Mouse (Mus musculus) stomach, embryonic 16.5 days (tissue): Measurements from ENCODE around the gene Myh9. TPM values are rescaled to one million over a fixed set of nuclear protein-coding genes. Genes with fewer than 3 reads are reported as not detected.

ENCODE experiments used
- ATAC-seq: fragments of 200-750 bp; cut with Nextera tagmentation; 2 replicates; pipeline ENCODE4 v1.8.0; 2017; ENCODE audit warnings: moderate number of reproducible peaks, moderate TSS enrichment; ENCODE audit not compliant: insufficient read depth, low FRiP score
- H3K27ac ChIP-seq: fragments of 300-500 bp; sonication (generic); 2 replicates; pipeline ENCODE4 v1.5.1; 2014; ENCODE audit warnings: low read length
- H3K27me3 ChIP-seq: fragments of 300-500 bp; sonication (generic); 2 replicates; pipeline ENCODE4 v1.6.1; 2014; ENCODE audit warnings: low read length, control low read depth, mixed read lengths; ENCODE audit not compliant: control insufficient read depth, insufficient read depth
- H3K36me3 ChIP-seq: fragments of 300-500 bp; sonication (generic); 2 replicates; pipeline ENCODE4 v1.6.1; 2014; ENCODE audit warnings: low read length; ENCODE audit not compliant: control insufficient read depth, insufficient read depth
- H3K4me1 ChIP-seq: fragments of 300-500 bp; sonication (generic); 2 replicates; pipeline ENCODE4 v1.6.1; 2014; ENCODE audit warnings: low read length, control low read depth, mixed read lengths; ENCODE audit not compliant: control insufficient read depth, insufficient read depth
- H3K4me2 ChIP-seq: fragments of 300-500 bp; sonication (generic); 2 replicates; pipeline ENCODE4 v1.6.1; 2014; ENCODE audit warnings: low read depth, low read length, mixed read lengths
- H3K4me3 ChIP-seq: fragments of 300-500 bp; sonication (generic); replicated peaks from 2 replicates; pipeline ENCODE4 v1.5.1; 2014; ENCODE audit warnings: mild to moderate bottlenecking, low read length
- H3K9ac ChIP-seq: fragments of 300-500 bp; sonication (generic); 2 replicates; pipeline ENCODE4 v1.6.1; 2014; ENCODE audit warnings: low read length
- H3K9me3 ChIP-seq: fragments of 300-500 bp; sonication (generic); replicated peaks from 2 replicates; pipeline ENCODE4 v1.6.1; 2016; ENCODE audit warnings: low read length, control low read depth; ENCODE audit not compliant: control insufficient read depth
- WGBS: fragments of 180-500 bp; shearing (Covaris S2); extraction: QIAGEN DNeasy Blood & Tissue Kit; methylation state at CpG from one replicate; pipeline ENCODE4 v1.1.7; 2014; 5-methylcytosine and 5-hydroxymethylcytosine counted together
- polyA plus RNA-seq: library from polyadenylated mRNA; unstranded; fragments of >200 nt; fragmentation: Nextera tagmentation; extraction: Ambion mirVana; gene quantifications from 2 replicates; pipeline ENCODE4 v1.2.1, GENCODE M21; 2015

The Myh9 gene
- 54.5 and 63.5 TPM in 2 replicates for polyA plus RNA-seq

DNA sequence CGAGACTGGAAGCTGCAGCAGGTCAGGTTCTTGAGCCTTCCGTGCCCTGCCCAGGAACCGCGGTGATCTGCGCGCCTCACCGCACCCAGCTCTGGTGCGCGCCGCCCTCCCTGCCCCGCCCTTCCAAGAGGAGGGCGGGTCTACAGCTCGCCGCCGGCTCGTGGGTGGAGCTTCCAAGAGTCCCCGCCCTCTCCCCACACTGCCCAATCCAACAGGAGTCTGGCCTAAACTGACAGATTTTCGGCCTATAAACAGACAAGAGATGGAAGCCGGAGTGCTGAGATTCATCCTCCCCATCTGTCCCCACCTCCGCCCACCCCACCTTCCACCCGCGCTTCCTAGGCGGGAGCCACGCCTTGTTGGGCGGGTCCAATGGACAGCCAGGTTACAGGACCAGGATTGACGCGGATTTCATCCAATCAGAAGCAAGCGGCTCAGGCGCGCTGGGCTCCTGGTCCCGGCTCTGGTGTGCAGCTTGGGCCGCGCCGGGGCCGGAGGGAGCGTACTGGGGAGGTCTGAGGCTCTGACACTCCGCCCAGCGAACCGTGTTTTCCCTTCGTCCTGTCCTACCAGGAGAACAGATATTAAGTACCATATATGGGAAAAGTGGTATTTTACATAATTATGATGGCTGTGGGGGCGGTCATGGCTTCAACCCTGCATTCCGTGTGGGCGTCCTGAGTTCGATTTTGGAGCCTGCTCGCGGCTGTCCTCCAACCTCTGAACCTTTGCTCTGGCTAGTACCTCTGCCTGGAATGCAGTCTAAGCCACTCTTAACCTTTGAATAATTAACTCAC lies at the start of gene Myh9:
TSS of gene Myh9 (minus strand) at position 129 of the 797 bp plus-strand sequence.
- Histone ChIP-seq H3K9me3 (no peaks in the 10 kb centered on the region), H3K4me1 (peaks cover 28% of the 10 kb centered on the region), H3K36me3 (no peaks in the 10 kb centered on the region), H3K27me3 (no peaks in the 10 kb centered on the region), H3K27ac (peak within 1 kb of the TSS; percentile 98), H3K4me3 (peak within 1 kb of the TSS; percentile 98), H3K9ac (peak within 1 kb of the TSS; percentile 97), H3K4me2 (peak within 1 kb of the TSS; percentile 80)
- WGBS = under 1% methylated on average over 43 of the region's 46 CpGs
- ATAC-seq = peak; percentile 95

DNA sequence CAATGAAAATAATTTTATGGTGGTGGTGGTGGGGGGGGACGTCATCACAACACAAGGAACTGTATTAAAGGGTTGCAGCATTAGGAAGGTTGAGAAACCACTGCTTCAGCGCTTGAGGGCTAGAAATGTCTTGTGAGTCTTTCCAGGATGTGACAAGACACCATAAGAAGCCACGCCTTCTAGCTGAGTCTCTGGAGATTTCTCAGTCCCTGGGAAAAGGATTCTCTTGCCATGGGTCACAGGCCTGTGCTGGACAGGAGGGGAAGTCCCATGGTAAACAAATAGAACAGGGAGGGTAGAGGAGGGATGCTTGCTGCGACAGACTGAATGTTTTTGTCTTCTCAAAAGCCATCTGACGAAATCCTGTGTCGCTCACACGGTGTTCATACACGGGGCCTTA lies 49.8 kb upstream of the Myh9 start:
- no peak for ATAC-seq
- Histone ChIP-seq H3K4me3 (no peak overlapping the region), H3K27me3 (no peaks in the 10 kb centered on the region), H3K9me3 (no peaks in the 10 kb centered on the region), H3K4me2 (no peak overlapping the region), H3K4me1 (0 out of 2 replicates have a peak, but pooled peaks cover 6% of the 10 kb centered on the region), H3K36me3 (no peaks in the 10 kb centered on the region), H3K9ac (no peak overlapping the region), H3K27ac (peak overlapping the region; percentile 38; the same call in 1 of the 2 replicates)
- 69% methylated on average over 8 of the region's 8 CpGs for WGBS

DNA sequence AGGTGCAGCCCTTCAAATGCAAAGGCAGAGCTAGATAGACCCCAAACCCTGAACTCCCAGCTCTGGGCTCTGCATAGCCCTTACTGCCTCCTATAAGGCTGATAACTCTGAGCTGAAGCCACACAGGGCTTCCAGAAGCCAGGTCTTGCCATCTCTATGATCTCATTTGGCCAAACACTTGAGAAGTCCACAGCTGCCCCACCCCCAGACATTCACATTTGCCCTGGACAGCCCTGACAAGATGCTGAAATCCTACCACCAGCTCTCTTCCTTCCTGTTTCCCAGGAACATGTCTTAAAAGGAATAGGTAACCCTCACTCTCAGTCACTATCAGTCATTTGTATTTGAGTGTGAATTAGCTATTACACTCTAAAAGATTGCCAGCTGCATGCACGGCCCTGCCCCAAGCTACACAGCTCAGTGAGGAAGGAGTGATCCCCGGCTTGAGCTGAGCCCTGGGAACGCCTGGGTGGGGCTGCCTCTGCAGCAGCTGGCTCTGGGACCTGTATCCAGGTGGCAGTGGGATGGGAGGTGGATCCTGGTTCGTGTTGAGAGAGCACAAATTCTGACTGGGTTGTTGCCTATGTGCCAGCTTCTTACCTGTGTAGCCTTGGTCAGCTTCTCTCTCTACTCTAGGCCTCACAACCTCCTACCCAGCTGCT lies 47.9 kb upstream of the Myh9 start:
- no peaks in the 10 kb centered on the region for H3K27me3 ChIP-seq
- 0 out of 2 replicates have a peak, but pooled peaks cover 6% of the 10 kb centered on the region for H3K4me1 ChIP-seq

DNA sequence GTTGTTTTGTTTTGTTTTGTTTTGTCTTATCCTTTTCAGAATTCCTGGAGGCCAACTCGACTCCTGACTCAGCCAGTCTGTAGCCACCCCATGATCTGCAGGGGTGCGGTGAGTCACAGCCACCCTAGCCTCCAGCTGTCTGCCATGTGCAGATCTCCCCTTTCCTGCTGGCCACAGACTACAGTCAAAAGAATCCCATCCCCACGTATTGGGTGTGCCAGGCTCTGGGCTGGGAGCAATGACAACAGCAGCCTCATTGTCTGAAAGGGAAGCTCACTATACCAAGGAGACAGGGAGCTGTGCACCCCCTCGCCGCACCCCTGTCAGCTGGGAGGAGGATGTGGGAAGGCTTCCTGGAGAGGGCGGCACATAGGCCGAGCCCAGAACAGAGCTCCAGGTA lies 46.3 kb upstream of the Myh9 start:
- Histone ChIP-seq H3K36me3 (no peaks in the 10 kb centered on the region), H3K4me3 (no peak overlapping the region), H3K27ac (no peak overlapping the region), H3K4me1 (peaks cover 12% of the 10 kb centered on the region), H3K9me3 (no peaks in the 10 kb centered on the region), H3K9ac (no peak overlapping the region), H3K27me3 (no peaks in the 10 kb centered on the region), H3K4me2 (no peak overlapping the region)
- WGBS = 56% methylated on average over 7 of the region's 7 CpGs
- ATAC-seq = no peak

More for the DNA sequence above, 47.9 kb upstream of the Myh9 start:
- Histone ChIP-seq H3K27ac (no peak overlapping the region), H3K4me2 (no peak overlapping the region), H3K36me3 (no peaks in the 10 kb centered on the region), H3K9me3 (no peaks in the 10 kb centered on the region), H3K4me3 (no peak overlapping the region), H3K9ac (no peak overlapping the region)
- ATAC-seq = peak; percentile 55; the same call in 1 of the 2 replicates
- 38% methylated on average over 4 of the region's 4 CpGs for WGBS

DNA sequence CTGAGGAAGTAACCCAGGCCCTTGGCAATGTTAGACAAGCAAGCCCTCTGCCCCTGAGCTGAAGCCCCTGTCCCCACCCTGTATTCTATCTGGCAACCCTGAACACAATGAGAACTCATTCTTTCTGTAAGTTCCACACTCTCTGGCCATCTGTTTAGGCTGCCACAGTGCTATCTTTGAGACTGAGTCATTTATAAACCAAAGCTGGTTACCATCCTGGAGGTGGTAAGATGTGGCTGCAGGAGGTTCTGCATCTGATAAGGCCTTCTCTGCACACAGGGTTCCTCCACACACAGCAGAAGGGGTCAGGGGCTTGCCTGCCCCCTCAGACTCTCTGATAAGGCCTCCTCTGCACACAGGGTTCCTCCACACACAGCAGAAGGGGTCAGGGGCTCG lies 45.1 kb upstream of the Myh9 start:
- no peak overlapping the region for H3K9ac ChIP-seq
- peaks cover 23% of the 10 kb centered on the region for H3K4me1 ChIP-seq
- H3K27ac ChIP-seq = peak overlapping the region; percentile 27; the same call in 1 of the 2 replicates
- no peaks in the 10 kb centered on the region for H3K36me3 ChIP-seq
- no peaks in the 10 kb centered on the region for H3K9me3 ChIP-seq
- no peaks in the 10 kb centered on the region for H3K27me3 ChIP-seq
- 37% methylated on average over 1 of the region's 1 CpGs for WGBS
- no peak for ATAC-seq
- no peak overlapping the region for H3K4me2 ChIP-seq
- no peak overlapping the region for H3K4me3 ChIP-seq

DNA sequence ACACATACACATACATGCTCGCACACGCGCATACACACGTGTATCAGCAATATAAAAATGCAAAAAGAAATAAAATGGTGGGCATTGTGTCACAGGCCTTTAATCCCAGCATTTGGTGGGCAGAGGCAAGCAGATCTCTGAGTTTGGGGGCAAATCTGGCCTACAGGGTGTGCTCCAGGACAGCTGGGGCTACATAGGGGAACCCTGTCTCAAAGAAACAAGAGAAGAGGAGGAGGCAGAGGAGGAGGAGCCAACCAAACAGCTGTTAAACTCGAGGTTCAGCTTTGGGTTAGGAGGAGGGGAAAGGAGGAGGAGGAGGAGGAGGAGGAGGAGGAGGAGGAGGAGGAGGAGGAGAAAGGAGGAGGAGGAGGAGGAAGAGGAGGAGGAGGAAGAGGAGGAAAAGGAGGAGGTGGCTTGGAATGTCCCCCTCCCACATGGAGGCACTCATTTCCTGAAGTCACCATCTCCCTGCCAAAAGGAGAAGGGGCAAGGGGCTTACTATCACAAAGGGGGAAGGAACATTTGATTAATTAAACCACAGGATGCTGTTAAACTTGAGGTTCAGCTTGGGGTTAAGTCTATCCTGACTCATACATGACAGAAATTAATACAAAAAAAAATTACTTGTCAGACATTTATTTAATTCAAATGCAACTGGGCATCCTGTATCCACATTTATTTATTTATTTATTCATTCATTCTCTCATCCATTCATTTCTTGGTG lies 44.6 kb upstream of the Myh9 start:
- H3K36me3 ChIP-seq = no peaks in the 10 kb centered on the region
- H3K4me2 ChIP-seq = no peak overlapping the region
- H3K9ac ChIP-seq = no peak overlapping the region
- no peaks in the 10 kb centered on the region for H3K9me3 ChIP-seq
- ATAC-seq = no peak
- peak overlapping the region; percentile 27; the same call in 1 of the 2 replicates for H3K27ac ChIP-seq
- no peaks in the 10 kb centered on the region for H3K27me3 ChIP-seq
- no peak overlapping the region for H3K4me3 ChIP-seq
- peaks cover 29% of the 10 kb centered on the region for H3K4me1 ChIP-seq
- 76% methylated on average over 5 of the region's 5 CpGs for WGBS

DNA sequence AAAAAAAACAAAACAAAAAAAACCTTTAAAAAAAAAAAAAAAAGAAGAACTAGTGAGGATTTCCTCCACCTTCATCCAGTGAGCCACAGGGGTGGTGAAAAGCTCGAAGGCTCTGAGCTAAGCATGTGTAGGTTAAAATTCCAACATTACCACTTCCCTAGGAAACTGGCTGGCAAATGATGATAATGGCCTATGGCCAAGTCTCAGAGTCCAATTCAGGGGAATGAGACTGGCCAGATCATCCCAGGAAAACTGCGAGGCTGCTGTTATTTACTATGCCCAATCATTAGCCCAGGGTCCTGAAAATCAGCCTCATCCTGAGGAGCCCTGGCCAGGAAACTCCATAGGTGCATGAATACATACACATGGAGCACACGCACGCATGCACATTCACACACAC lies 44.0 kb upstream of the Myh9 start:
- Histone ChIP-seq H3K4me3 (no peak overlapping the region), H3K4me1 (peaks cover 29% of the 10 kb centered on the region), H3K27ac (no peak overlapping the region), H3K9ac (no peak overlapping the region), H3K9me3 (no peaks in the 10 kb centered on the region), H3K4me2 (no peak overlapping the region), H3K36me3 (no peaks in the 10 kb centered on the region), H3K27me3 (no peaks in the 10 kb centered on the region)
- WGBS = 77% methylated on average over 4 of the region's 4 CpGs
- no peak for ATAC-seq

DNA sequence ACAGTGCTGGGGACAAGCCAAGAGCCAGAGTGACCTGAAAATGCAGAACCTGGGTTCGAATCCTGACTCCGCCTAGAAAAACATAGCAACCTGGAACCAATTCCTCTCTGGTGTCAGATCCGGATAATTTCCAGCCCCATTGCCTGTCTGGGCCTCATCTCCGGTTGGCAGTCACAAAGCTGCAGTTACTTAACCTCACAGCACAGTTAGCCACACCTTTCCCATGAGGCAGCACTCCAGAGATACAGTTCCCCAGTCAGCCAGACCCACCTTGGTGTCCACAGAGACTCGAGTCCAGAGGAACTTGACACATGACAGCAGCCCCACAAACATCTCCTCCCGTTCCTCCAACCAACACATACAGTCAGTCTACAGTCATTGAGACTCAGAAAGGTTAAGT lies 43.2 kb upstream of the Myh9 start:
- Histone ChIP-seq H3K4me1 (peaks cover 29% of the 10 kb centered on the region), H3K27me3 (no peaks in the 10 kb centered on the region), H3K9me3 (no peaks in the 10 kb centered on the region), H3K4me3 (no peak overlapping the region), H3K27ac (no peak overlapping the region), H3K4me2 (no peak overlapping the region), H3K36me3 (no peaks in the 10 kb centered on the region), H3K9ac (no peak overlapping the region)
- 82% methylated on average over 6 of the region's 6 CpGs for WGBS
- no peak for ATAC-seq

DNA sequence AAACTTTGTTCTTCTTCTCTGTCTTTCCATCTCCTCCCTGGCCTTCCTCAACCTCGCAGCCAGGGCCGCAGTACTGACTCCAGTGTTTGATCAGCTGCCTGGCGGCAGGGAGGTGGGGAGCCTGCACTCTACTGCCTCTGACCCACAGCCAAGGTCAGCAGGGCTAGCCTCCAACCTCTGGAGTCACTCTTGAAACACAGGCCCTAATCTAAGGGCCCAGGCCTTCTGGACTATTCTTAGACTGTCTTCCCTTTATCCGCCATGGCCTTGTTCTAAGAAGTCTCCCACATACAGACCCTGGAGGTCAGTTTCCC lies 41.7 kb upstream of the Myh9 start:
- peak; percentile 12; the same call in 1 of the 2 replicates for ATAC-seq

More for the DNA sequence above, 41.7 kb upstream of the Myh9 start:
- Histone ChIP-seq H3K9me3 (no peaks in the 10 kb centered on the region), H3K9ac (peak overlapping the region; percentile 38), H3K4me3 (no peak overlapping the region), H3K4me1 (peaks cover 26% of the 10 kb centered on the region), H3K4me2 (peak overlapping the region; percentile 25; the same call in 1 of the 2 replicates), H3K27me3 (no peaks in the 10 kb centered on the region), H3K36me3 (no peaks in the 10 kb centered on the region), H3K27ac (peak overlapping the region; percentile 87)
- WGBS = 53% methylated on average over 4 of the region's 4 CpGs
